Mouse (Mus musculus) embryonic fibroblast, embryonic 13.5 days (primary cell): ENCODE data around the gene Hivep3.

Experiments used
- CTCF ChIP-seq: IDR thresholded peaks from 2 replicates; pipeline ENCODE4 v1.5.1; 2011; ENCODE audit warnings: mild to moderate bottlenecking, control low read depth, low read length, moderate library complexity, borderline replicate concordance; ENCODE audit not compliant: insufficient read depth
- POLR2A ChIP-seq: IDR thresholded peaks from 2 replicates; pipeline ENCODE4 v1.6.1; 2011; ENCODE audit warnings: low read depth, mild to moderate bottlenecking, control low read depth, low read length, moderate library complexity

DNA sequence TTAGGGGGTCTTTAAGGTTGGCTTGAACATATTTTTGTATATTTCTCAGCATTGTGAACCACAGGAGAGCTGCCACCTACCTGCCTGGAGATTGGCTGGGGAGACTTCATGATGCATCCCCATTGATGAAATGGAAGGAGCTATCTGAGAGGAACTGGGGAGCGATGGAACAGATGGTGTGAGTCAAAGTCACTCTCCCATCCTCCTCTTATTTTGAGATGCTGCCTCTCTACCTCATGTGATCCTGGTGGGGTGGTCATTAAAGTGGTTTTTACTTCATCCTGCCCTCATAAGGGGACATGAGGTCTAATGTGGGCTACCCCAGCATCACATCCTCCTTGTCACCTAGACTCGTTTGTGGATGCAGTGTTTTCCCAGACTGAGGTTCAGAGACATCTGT, 28.6 kb downstream of the Hivep3 start:
- TF ChIP-seq CTCF, result no peak
- TF ChIP-seq POLR2A, result no peak
